Mouse (Mus musculus): ENCODE measurements around the gene Fam71b. TPM values are rescaled to one million over a fixed set of nuclear protein-coding genes. Genes with fewer than 3 reads are reported as not detected.

Gene Fam71b
- polyA plus RNA-seq, 1 experiment from 2014 or later, result not detected

DNA sequence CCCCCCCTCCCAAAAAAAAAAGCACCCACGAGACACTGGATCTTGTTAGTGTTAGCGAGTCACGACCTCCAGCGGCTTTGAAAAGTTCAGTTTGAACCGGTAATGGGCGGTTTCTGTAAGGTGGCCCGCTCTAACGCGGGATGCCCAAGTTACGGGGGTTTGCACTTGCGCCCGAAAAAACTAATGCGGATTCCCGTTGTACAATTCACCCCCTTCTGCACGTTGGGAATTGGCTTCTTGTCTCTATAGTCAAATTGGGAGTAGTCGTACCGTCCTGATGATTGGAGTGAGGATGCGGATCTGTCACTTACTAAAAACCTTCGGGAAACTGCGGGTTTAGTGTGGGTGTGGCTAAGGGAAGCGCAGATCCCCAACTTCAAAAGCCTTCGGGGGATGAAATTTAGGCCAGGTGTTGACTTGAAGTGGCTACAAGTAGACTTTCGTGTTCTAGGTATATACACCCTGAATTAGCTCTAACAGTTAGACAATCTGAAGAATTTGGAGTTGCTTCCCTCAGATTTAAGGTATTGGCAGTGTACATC is 41.2 kb downstream of the Fam71b start:
- H3K27ac ChIP-seq, result peak overlapping the region; percentile 95
- no peaks in the 10 kb centered on the region for H3K27me3 ChIP-seq
- 1% methylated on average over 23 of the region's 23 CpGs for WGBS
- H3K9me3 ChIP-seq, result no peaks in the 10 kb centered on the region
- H3K9ac ChIP-seq, result peak overlapping the region; percentile 94
- H3K4me1 ChIP-seq, result peaks cover 10% of the 10 kb centered on the region
- peak overlapping the region; percentile 82 for H3K4me2 ChIP-seq
- ATAC-seq (ENCODE audit: insufficient number of reproducible peaks, insufficient read depth, low FRiP score, low TSS enrichment, low read depth), result no peak
- peaks cover 15% of the 10 kb centered on the region for H3K36me3 ChIP-seq
- peak overlapping the region; percentile 94 for H3K4me3 ChIP-seq

- H3K36me3 ChIP-seq, result peaks cover 21% of the 10 kb centered on the region
- no peak overlapping the region for H3K4me3 ChIP-seq
- H3K27ac ChIP-seq, result no peak overlapping the region
- H3K4me1 ChIP-seq, result peaks cover 10% of the 10 kb centered on the region
- H3K9ac ChIP-seq, result no peak overlapping the region
- H3K4me2 ChIP-seq, result no peak overlapping the region
- no peaks in the 10 kb centered on the region for H3K9me3 ChIP-seq
- WGBS, result 89% methylated on average over 5 of the region's 5 CpGs
- ATAC-seq (ENCODE audit: insufficient number of reproducible peaks, insufficient read depth, low FRiP score, low TSS enrichment, low read depth), result no peak
- no peaks in the 10 kb centered on the region for H3K27me3 ChIP-seq
Measured at GRCm38 (mm10) chr11:46439005-46439543, 42.7 kb downstream of the Fam71b start.

- Histone ChIP-seq H3K4me1 (peaks cover 6% of the 10 kb centered on the region), H3K9me3 (no peaks in the 10 kb centered on the region), H3K4me2 (no peak overlapping the region), H3K27ac (no peak overlapping the region), H3K27me3 (no peaks in the 10 kb centered on the region), H3K9ac (no peak overlapping the region), H3K4me3 (no peak overlapping the region), H3K36me3 (peaks cover 21% of the 10 kb centered on the region)
- 98% methylated on average over 1 of the region's 1 CpGs for WGBS
- no peak for ATAC-seq (ENCODE audit: insufficient number of reproducible peaks, insufficient read depth, low FRiP score, low TSS enrichment, low read depth)
Measured at GRCm38 (mm10) chr11:46441774-46442173, 45.4 kb downstream of the Fam71b start.

DNA sequence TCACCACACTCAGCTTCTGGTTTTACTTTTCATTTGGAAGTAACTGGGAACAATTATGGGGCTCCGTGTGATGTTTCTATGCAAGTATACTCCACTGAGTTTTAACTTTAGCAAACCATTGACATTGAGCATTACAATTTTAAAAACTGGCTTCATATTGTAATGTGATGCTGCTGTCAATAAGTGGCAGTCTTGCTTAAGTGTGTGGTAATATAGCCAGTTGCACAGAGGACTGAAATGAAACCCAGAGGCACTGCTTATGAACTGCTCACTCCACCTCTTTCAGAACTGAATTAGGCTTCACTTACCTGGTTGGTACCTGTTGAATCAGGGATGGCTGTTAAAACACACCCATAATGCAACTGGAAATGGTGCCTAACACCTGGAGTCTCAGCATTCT is 46.8 kb downstream of the Fam71b start:
- H3K36me3 ChIP-seq, result peaks cover 21% of the 10 kb centered on the region
- WGBS, result 66% methylated on average over 1 of the region's 1 CpGs

GRCm38 (mm10) chr11:46443979-46444378 is 47.6 kb downstream of the Fam71b start:
- Histone ChIP-seq H3K9ac (no peak overlapping the region), H3K36me3 (peaks cover 21% of the 10 kb centered on the region), H3K9me3 (no peaks in the 10 kb centered on the region), H3K27ac (no peak overlapping the region), H3K4me2 (no peak overlapping the region), H3K4me3 (no peak overlapping the region), H3K4me1 (no peaks in the 10 kb centered on the region), H3K27me3 (no peaks in the 10 kb centered on the region)
- WGBS, result 93% methylated on average over 5 of the region's 5 CpGs
- ATAC-seq (ENCODE audit: insufficient number of reproducible peaks, insufficient read depth, low FRiP score, low TSS enrichment, low read depth), result no peak

More for the DNA sequence above, 46.8 kb downstream of the Fam71b start:
- H3K27ac ChIP-seq, result no peak overlapping the region
- no peak overlapping the region for H3K4me3 ChIP-seq
- H3K9me3 ChIP-seq, result no peaks in the 10 kb centered on the region
- no peaks in the 10 kb centered on the region for H3K27me3 ChIP-seq
- ATAC-seq (ENCODE audit: insufficient number of reproducible peaks, insufficient read depth, low FRiP score, low TSS enrichment, low read depth), result no peak
- H3K4me2 ChIP-seq, result no peak overlapping the region
- H3K4me1 ChIP-seq, result 0 out of 2 replicates have a peak, but pooled peaks cover 1% of the 10 kb centered on the region
- no peak overlapping the region for H3K9ac ChIP-seq

DNA sequence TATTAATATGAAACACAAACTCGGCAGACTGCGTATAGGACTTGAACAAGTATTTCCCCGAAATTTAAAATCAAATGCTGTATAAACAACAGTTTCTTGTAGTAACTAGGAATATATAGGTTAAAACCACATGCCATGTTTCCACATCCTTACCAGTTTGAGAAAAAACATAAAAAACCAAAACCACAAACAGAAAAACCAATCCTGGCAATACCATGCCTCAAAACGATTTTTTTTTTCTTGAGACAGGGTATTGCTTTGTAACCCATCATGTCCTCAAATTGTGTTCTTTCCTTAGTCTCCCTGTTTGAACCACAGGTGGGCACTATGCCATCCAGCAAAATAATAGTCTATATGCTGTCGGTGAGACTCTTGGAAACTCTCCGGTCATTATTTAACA is 49.8 kb downstream of the Fam71b start:
- no peak overlapping the region for H3K27ac ChIP-seq
- no peak overlapping the region for H3K4me3 ChIP-seq
- no peaks in the 10 kb centered on the region for H3K4me1 ChIP-seq
- H3K36me3 ChIP-seq, result peaks cover 12% of the 10 kb centered on the region
- WGBS, result 89% methylated on average over 6 of the region's 6 CpGs
- ATAC-seq (ENCODE audit: insufficient number of reproducible peaks, insufficient read depth, low FRiP score, low TSS enrichment, low read depth), result no peak
- no peak overlapping the region for H3K4me2 ChIP-seq
- H3K9ac ChIP-seq, result no peak overlapping the region
- no peaks in the 10 kb centered on the region for H3K9me3 ChIP-seq
- no peaks in the 10 kb centered on the region for H3K27me3 ChIP-seq

DNA sequence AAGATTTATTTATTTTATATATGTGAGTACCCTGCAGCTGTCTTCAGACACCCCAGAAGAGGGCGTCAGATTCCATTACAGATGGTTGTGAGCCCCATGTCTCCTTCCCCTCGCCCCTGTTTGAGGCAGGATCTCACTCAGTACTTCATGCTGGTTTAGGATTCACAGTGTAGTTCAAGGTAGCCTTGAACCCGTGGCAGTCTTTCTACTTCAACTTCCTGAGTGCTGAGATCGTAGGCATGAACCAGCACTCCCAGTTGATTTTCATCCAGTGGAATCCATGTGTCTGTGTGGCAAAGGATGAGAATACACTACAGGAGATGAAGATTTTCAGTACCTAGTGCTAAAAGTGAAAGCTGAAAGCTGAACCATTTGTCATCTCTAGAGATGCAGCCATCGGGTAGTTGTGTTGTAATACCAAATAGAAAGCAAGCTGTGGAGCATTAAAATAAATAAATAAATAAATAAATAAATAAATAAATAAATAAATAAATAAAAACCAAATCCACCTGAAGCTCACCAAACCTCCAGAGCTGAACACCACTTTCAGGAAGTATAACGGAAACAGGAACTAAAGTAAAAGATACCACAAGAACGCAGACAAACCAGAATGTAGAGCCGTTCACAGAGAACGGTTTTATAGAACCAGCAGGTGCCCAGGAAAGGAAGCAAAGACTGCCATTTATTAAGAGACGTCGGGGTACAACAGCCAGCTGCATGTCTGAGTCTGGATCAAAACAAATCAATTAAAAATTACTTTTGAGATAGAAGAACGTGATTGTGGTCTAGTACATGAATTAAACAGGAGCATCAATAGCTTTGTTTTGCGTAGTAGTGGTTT is 51.5 kb downstream of the Fam71b start:
- no peak overlapping the region for H3K4me2 ChIP-seq
- 80% methylated on average over 13 of the region's 13 CpGs for WGBS
- H3K9ac ChIP-seq, result no peak overlapping the region
- H3K27ac ChIP-seq, result no peak overlapping the region
- H3K4me3 ChIP-seq, result no peak overlapping the region
- H3K36me3 ChIP-seq, result peaks cover 6% of the 10 kb centered on the region; the same call in 1 of the 2 replicates
- no peaks in the 10 kb centered on the region for H3K27me3 ChIP-seq
- no peaks in the 10 kb centered on the region for H3K4me1 ChIP-seq
- no peaks in the 10 kb centered on the region for H3K9me3 ChIP-seq
- no peak for ATAC-seq (ENCODE audit: insufficient number of reproducible peaks, insufficient read depth, low FRiP score, low TSS enrichment, low read depth)

DNA sequence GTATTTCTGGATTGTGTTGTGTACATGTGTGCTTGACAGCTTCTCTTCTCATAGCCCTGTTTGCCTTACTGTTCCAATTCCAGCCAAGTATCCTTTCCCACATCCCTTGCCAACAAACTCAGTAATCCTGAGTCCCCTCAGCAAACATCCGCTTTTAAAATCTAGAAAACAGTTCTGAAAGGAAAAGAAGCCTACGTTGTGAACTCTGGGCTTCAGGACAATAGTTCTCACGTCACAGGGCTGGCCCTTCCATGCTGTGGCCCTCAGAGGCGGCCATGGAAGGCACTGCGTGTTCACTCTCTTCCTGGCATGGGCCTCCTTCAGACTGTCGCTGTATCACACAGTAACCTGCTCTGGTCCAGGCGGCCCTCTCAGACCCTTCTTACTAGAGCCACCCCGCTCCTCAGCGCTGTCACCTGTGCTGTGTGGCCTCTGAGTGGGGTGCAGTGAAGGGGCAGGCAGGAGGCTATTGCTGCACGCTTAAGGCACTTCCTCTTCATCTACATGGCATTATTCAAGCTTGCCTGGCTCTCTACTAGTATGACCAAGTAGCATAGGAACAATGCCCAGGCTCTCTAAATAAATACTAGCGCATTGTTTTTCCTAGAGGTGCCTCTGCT is 53.2 kb downstream of the Fam71b start:
- WGBS, result 85% methylated on average over 11 of the region's 11 CpGs

DNA sequence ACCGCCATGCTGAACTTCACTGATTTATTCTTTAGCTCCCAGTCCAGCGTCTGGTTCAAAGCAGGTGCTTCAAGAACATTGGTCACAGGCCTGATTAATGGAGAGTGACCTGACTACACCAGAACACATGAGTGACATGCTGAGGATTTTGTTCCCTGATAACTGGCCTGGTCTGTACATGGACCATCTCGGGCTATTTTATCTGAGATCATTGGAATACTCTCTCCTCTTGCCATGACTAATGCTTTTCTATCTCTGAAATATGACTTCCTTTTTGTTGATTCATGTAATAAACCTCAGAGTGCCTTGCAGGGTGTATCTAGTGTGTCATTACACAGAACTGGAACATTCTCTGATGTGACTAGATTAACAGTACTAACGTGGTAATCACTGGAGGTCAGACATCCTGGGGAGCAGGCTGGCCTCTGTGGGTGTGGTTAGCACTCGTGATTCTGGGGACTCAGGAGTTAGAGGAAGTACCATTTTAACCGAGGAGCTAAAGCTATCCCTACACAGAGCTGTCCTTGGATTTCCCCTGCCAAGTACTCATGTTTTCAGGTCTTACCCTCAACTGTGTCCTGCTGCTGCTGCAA is 58.2 kb downstream of the Fam71b start, which contains the start of gene Havcr2:
TSS of gene Havcr2 (plus strand) at position 483 of the 593 bp plus-strand sequence.
- Histone ChIP-seq H3K27ac (no peak within 1 kb of the TSS), H3K36me3 (no peaks in the 10 kb centered on the region)
- WGBS, result 72% methylated on average over 6 of the region's 6 CpGs

More for the DNA sequence above, 53.2 kb downstream of the Fam71b start:
- Histone ChIP-seq H3K9me3 (no peaks in the 10 kb centered on the region), H3K4me3 (no peak overlapping the region), H3K36me3 (no peaks in the 10 kb centered on the region), H3K4me1 (no peaks in the 10 kb centered on the region), H3K4me2 (no peak overlapping the region), H3K9ac (no peak overlapping the region), H3K27ac (no peak overlapping the region), H3K27me3 (no peaks in the 10 kb centered on the region)
- ATAC-seq (ENCODE audit: insufficient number of reproducible peaks, insufficient read depth, low FRiP score, low TSS enrichment, low read depth), result no peak

More for the DNA sequence above, 58.2 kb downstream of the Fam71b start, which contains the start of gene Havcr2:
- Histone ChIP-seq H3K27me3 (no peaks in the 10 kb centered on the region), H3K9ac (no peak within 1 kb of the TSS), H3K4me2 (no peak within 1 kb of the TSS), H3K9me3 (no peaks in the 10 kb centered on the region), H3K4me3 (no peak within 1 kb of the TSS), H3K4me1 (no peaks in the 10 kb centered on the region)
- ATAC-seq (ENCODE audit: insufficient number of reproducible peaks, insufficient read depth, low FRiP score, low TSS enrichment, low read depth), result no peak

All from embryonic facial prominence, embryonic 13.5 days (tissue).